Mouse (Mus musculus): ENCODE data around the gene Fmo1.

- TF ChIP-seq GATA1 (IDR thresholded peaks at IDR 0.05; ENCODE audit: low read length) (no peak), TAL1 (IDR thresholded peaks at IDR 0.05; ENCODE audit: low read length) (no peak)
Observed at GRCm38 (mm10) chr1:162866280-162866681, at the start of gene Fmo1.

Measured in erythroblast, embryonic 14.5 days (primary cell).